In the genomic region with DNA sequence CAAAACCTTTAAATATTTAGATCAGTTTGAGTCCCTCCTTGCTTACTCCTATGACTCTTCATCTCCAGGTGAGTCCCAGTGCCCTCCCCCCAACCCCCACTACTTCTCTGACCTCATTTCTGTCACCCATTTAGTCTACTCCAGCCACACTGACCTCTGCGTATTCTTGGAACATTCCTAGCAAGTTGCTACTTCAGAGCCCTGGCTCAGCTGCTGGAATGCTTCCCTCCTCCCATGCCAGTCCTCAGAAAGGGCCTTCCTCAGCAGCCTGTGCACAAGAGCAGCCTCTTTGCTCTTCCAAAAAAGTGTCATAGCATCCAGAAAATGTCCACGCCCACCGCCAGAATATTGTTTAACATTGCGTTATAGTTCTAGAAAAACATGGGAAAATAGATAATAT, we compare ENCODE assay signal across 13 mouse cellular contexts. TPM values are rescaled to one million over a fixed set of nuclear protein-coding genes. Genes with fewer than 3 reads are reported as not detected.
A peak's percentile ranks its signal among the peaks of the same experiment; 100 is the strongest.
DNase-seq lines count a peak whose midpoint lies in the region; ATAC-seq and TF ChIP-seq lines count a peak whose summit lies in the region.
"Had no signal": no experiment of that assay in that cellular context is flagged by ENCODE, and none has a peak within 500 bp of the region (broad histone marks: within the 10 kb centered on the region; RNA-seq: fewer than 3 reads in every experiment).

No protein-coding gene starts in this region.

- intact Hi-C loops in left cerebral cortex, postnatal 14 days (cut with DNase I) = no loop called here

- ATAC-seq in lung, embryonic 15.5 days (ENCODE audit: borderline replicate concordance, extremely low read depth, low FRiP score, low TSS enrichment) = 0 out of 2 replicates have a peak, but pooled peaks have one; percentile 17
- ATAC-seq in heart, embryonic 12.5 days (ENCODE audit: insufficient number of reproducible peaks, low FRiP score) = no peak
- ATAC-seq: inflammation-experienced regulatory T-cells, adult 6 months had no signal

- no peak for TF ChIP-seq CTCF in lung, adult 2 months (IDR thresholded peaks at IDR 0.05; ENCODE audit: insufficient read depth, low read length)

- TF ChIP-seq POLR2A in lung, adult 2 months (IDR thresholded peaks at IDR 0.05; ENCODE audit: borderline replicate concordance, extremely low read depth, low read depth, low read length) = no peak

- H3K4me3 ChIP-seq in lung, embryonic 15.5 days = no peak overlapping the region
- no peak overlapping the region for H3K4me3 ChIP-seq in lung, adult 2 months (replicated peaks; ENCODE audit: extremely low read depth, low read depth, low read length)
- H3K4me3 ChIP-seq in heart, embryonic 12.5 days = no peak overlapping the region
- H3K4me3 ChIP-seq: forebrain, embryonic 10.5 days had no signal

- no peak overlapping the region for H3K4me2 ChIP-seq in lung, embryonic 15.5 days
- no peak overlapping the region for H3K4me2 ChIP-seq in heart, embryonic 12.5 days

- no peak overlapping the region for H3K27ac ChIP-seq in lung, embryonic 15.5 days
- peak overlapping the region; percentile 65 for H3K27ac ChIP-seq in heart, embryonic 12.5 days (ENCODE audit: poor library complexity, severe bottlenecking)
- H3K27ac ChIP-seq: forebrain, embryonic 10.5 days; macrophage; stomach, postnatal 0 days had no signal

- H3K4me1 ChIP-seq in lung, embryonic 15.5 days = peaks cover 22% of the 10 kb centered on the region
- 0 out of 2 replicates have a peak, but pooled peaks cover 5% of the 10 kb centered on the region for H3K4me1 ChIP-seq in lung, adult 2 months (ENCODE audit: control insufficient read depth, insufficient read depth, low read length)
- H3K4me1 ChIP-seq in heart, embryonic 12.5 days (replicated peaks) = peaks cover 37% of the 10 kb centered on the region

- H3K27me3 ChIP-seq in lung, embryonic 15.5 days = no peaks in the 10 kb centered on the region
- H3K27me3 ChIP-seq in heart, embryonic 12.5 days (replicated peaks) = no peaks in the 10 kb centered on the region

- DNase-seq in lung, adult 2 months = no peak
- DNase-seq in kidney, postnatal 14 days = peak; percentile 27
- DNase-seq in testis, postnatal 14 days (ENCODE audit: low spot score) = no peak
- no peak for DNase-seq in left cerebral cortex, postnatal 14 days (ENCODE audit: low spot score in 2 of 2)
- no peak for DNase-seq in thymus, postnatal 36 days
- DNase-seq: cerebellum, adult 11-12 months; right cerebral cortex, postnatal 4 days had no signal

- H3K9ac ChIP-seq in lung, embryonic 15.5 days = no peak overlapping the region
- H3K9ac ChIP-seq in heart, embryonic 12.5 days = no peak overlapping the region

- no peaks in the 10 kb centered on the region for H3K36me3 ChIP-seq in lung, embryonic 15.5 days
- H3K36me3 ChIP-seq in heart, embryonic 12.5 days = no peaks in the 10 kb centered on the region
- H3K36me3 ChIP-seq: forebrain, embryonic 10.5 days had no signal

- no peaks in the 10 kb centered on the region for H3K9me3 ChIP-seq in lung, embryonic 15.5 days
- H3K9me3 ChIP-seq in heart, embryonic 12.5 days (replicated peaks) = no peaks in the 10 kb centered on the region
- H3K9me3 ChIP-seq: forebrain, embryonic 10.5 days had no signal

- 62% methylated on average over 4 of the region's 4 CpGs for WGBS in lung, embryonic 15.5 days
- WGBS in lung, adult 2 months = 63% methylated on average over 4 of the region's 4 CpGs
- 68% methylated on average over 4 of the region's 4 CpGs for WGBS in heart, embryonic 12.5 days

RNA-seq across cellular contexts. Expression of a gene that starts 52.4 kb away (rescaled TPM):
- polyA plus RNA-seq in lung, embryonic 15.5 days (2015; fragmentation: Nextera tagmentation; extraction: Ambion mirVana) = 40.7 and 43.3 TPM in 2 replicates
- 24.4 and 30.0 TPM in 2 replicates for polyA plus RNA-seq in lung, adult 2 months (2012; rRNA removed)
- 61.6 and 65.6 TPM in 2 replicates for polyA plus RNA-seq in heart, embryonic 12.5 days (2016; fragmentation: Nextera tagmentation; extraction: Ambion mirVana)
- total RNA-seq in left cerebral cortex, postnatal 14 days (2021) = 10 to 100 TPM; 43.2 to 47.3 TPM
